Mouse (Mus musculus) cerebellum, adult (tissue): ENCODE measurements around the gene Srp54a.
"Not testable (repeated sequence)": the region's sequence is repeated elsewhere in the genome, so short reads cannot be mapped to it uniquely, and the experiment has no call there.

Experiments used
- ATAC-seq: cut with Nextera tagmentation; 2 replicates; pipeline ENCODE4 v1.9.2; 2017; ENCODE audit warnings: mild to moderate bottlenecking, moderate library complexity, mixed read lengths; ENCODE audit not compliant: insufficient number of reproducible peaks, low FRiP score, low TSS enrichment

Gene Srp54a

DNA sequence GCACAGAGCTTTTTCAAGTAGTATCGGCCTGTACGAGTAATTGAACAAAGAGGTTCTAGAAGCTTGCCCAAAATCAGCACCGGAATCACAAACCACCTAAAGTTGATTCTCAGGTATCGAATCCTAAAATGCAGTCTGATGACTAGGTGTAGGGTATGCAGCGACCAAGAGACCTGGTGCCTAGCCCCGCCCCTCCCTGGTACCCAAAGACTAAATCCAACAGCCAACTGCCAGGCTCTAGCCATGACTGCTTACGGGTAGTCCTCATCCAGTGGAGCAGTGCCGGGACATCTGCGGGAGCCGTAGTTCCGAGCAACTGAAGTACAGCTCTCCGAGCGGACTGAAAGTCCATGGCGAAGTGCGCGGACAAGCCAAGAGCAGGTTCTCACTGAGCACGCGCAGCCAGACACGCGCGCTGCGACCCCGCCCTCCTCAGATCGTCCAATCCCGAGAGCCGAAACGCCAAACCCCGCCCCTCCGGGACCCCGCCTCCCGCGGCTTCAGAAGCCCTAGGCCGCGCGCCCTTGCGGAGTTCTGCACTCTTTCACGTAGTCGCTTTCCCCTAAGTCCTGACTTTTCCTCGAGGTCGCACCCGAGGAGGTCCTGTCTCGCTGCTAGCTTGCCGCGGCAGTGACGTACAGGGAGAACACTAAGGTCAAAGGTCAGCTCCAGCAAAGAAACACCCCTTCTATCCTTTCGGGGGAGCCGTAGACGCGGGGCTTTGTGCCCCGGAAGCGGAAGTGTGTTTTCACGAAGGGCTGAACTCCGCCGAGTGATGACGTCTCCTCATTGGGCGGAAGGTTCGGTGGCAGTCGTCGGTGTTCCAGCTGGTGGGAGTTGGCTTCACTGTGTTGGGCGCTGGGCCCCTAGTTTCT is at the start of gene Srp54a, which contains the start of gene 2700097O09Rik:
Srp54a (plus strand) TSS at position 537 of the 875 bp plus-strand sequence.
2700097O09Rik (minus strand) TSS at position 385 of the 875 bp plus-strand sequence.
- peak; percentile 97 for ATAC-seq

DNA sequence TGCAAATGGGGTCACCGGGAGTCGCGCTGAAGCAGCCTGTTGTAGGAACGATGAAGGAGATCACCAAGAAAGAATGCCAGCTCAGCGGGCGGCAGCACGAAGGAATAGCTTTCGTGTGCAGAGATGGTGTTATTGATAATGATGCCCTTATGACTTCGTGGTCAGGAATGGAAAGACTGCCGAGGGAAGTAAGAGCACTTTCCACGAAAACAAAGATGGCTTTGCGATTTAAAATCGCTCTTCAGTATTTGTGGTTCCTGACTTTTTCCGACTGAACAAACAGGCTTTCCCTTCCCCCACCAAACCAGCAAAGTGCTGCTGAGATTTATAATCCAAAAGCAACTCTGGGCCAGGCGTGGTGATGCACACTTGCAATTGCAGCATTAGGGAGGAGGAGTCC is 39.1 kb upstream of the Srp54a start:
- no peak for ATAC-seq

DNA sequence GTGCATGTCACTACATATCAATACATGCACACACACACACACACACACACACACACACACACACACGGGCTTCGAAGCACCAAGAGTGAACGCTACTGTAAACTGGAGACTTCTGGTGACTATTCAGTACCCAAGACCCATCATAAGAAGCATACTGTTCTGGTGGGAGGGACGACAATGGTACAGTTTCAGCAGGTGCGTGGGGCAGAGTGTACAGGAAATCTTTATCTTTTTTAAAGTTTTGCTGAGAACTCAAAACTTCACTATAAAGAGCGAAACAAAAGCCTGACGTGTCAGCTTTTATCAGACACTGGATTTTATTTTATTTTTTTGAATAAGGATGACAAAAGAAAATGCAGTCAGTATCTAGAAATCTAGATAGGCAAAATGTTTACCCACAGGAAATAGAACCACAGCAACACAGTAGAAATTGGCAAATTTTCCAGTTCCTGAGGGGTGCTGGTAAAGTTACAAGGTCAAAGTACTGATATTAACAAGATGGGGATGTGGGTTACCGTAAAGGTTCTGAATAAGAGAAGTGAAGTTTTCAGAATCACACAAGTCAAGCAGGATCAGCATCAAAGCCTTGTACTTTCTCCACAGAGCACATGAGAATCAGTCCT is 30.2 kb upstream of the Srp54a start:
- no peak for ATAC-seq

DNA sequence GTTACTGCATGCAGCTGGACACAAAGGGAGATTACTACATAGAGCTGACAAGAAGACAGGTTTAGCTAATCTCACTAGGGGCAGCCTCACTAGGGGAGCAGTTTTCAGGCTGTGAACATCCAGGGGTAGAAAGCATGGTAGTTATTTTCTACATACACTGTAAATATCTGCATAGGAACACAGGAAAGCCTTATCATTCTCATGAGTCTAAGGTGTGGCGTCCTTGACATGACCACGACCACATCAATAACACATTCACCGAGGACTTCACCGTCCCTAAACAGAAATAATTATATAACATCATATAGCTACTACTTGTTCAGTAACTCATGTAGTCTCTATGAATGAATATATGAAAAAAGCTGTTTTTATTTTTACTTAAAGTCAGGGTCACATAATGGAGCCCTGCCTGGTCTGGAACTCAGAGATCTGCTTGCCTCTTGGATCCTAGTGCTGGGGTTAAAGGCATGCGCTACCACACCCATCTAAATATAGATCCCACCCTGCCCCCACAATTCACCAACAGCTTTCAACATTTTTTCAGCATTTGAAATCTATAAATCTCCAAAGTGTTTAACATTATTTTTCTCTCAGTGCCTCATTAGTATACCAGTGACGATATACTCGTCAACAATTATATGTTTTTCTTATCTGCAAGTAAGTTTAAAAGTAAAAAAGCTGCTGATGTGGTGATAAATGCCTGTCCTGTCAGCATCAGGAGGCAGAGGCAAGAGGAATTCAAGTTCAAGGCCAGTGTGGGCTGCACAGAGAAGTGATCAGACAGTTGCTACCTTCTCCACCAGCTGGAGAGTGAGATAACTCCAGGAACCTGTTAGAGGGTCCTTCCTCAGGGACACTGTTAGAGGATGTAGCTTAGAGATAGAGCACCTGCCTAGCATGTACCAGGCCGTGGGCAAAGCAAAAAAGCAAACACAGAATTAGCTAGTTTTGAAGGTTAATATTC is 28.6 kb upstream of the Srp54a start:
- no peak for ATAC-seq

DNA sequence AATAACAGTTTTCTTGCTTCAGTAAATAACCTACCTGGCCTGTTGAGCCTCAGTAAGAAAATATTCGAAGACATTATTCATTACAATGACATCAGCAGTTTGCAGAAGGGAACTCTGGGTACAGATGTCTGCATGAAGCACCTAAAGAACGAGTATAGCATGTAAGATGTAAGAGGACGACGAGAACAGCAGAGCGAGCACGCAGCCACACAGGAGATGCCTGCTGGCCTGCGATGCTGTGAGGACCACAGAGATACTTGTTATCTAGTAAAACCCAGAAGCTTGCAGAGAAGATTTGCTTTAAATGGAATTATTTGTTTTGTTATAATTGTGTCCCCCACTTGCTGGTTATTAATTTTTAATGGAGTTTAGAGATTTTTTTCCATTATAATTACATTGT is 26.8 kb upstream of the Srp54a start:
- ATAC-seq = no peak

DNA sequence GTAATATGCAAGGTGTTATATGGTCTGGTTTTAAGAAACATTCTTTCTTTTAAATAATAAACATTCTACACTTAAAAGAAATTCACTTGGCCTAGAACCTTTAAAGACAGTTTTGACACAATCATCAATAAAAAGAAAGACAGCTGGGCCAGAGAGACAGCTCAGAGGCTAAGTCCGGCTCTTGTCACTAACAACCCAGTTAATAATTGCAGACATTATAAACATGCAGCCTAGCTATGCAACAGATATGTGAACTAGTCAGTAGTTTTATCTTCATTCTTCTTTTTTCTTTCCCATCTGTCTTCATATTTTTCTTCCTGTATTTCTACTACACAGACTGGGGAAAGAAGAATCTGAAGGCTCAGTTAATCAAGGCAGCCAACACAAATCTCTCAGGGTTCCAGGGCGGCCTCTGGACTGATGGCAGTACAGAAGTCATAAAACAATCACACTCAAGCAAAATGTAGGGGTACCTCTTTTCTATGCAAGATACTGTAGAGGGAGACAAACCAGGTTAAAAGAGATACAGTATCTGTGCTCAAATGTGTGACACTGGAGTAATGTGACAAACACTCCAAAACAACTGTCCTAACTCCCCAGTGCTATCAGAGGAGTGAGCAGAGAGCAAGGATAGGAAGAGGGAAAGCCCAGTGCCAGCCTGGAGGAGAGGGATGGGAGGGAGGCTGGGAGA is 25.4 kb upstream of the Srp54a start:
- ATAC-seq = no peak

DNA sequence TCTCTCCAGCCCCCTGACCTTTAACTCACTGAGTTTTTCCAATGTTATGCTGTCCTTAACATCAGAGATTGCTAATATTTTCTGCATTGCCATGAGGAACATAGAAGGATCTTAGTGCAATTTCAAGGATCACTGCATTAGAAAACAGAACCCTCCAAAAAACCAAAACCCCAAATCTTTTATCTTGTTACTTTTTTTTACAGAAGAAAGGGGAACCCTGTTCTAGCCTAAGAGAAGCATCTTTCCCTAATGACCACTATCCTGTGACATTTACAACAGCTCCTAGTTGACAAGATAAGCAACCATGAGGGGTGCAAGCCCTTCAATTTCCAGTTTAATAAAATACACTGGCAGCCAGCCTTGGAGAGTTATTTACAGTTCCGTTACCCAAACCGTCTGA is 23.4 kb upstream of the Srp54a start:
- no peak for ATAC-seq

DNA sequence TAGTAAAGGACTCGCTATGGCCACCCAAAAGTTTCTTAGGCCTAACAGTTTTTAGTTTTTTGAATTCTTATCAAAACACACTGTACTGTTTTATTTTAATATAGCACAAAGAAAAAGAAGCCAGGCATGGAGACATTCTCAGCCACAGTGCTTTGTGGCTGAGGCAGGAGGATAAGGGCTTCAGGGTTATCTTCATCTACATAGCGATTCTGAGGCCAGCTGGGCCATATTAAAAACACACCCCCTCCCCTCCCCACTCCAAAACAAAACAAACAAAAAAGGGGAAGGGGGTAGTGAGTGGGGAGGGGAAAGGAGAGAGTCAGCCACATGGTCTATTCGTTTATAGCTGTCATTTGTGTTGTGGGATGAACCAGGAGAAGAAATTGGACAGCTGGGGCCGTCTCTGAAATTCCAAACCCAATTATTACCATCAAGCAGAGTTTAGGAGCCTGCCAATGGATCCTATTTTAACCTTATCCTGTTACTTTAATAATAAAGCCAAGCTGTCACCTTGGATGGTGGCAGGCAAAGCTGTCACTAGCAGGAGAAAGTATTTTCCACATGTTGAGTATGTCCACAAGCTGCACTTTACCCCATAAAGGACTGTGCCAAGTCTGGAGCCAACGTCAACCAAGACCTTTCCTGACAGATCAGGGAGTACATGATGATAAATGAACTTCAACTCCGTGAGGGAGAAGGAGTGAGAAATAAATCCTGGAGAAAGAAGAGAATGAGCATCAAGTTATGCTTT is 21.0 kb upstream of the Srp54a start:
- ATAC-seq = no peak

DNA sequence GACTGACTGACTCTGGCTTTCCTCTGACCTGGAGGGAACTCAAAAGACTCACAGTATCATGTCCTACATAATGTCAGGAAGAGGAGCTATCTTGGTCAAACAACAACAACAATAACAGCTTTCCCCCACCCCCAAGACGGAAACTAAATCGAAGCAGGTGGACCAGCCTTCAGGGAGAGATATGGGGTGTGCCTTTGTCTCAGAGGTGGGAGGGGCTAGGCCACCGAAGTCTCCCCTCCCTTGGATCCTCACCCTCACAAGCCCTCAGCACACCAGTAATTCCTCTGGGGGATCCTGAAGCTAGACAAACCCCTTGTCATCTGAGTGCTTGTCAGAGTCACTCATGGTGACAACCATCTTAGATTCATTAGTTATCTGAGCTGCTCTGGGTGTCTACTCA is 20.2 kb upstream of the Srp54a start:
- ATAC-seq = no peak

DNA sequence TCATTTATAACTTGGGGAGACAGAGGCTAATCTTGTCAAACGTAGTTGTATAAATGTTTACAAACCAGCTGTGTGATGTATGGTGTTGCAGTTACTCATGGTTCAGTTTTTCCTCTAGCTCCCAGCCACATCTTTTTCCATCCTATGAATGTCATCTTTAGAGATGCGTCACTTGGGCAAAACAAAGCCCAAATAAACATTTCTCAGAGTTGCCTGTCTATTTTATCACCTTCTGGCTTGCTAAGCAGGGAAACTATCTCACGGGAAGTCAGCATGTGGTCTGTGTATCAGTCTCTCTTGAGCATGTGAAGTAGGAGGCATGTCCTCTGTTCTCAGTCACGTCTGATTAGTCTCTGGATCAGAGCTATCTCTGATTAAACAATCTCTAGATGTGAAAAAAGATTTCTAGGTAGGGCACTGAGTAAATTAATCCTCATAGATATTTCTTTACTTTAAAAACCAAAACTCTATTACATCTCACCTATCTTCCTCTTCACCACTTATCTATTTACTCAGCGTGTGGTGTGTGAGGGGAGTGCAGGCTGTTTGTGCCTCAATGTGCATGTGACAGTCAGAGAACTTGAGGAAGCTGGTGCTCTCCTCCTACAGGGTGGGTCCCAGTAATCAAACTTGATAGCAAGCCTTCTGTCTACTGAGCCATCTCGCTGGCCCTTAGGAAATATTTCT is 19.7 kb upstream of the Srp54a start:
- no peak for ATAC-seq

DNA sequence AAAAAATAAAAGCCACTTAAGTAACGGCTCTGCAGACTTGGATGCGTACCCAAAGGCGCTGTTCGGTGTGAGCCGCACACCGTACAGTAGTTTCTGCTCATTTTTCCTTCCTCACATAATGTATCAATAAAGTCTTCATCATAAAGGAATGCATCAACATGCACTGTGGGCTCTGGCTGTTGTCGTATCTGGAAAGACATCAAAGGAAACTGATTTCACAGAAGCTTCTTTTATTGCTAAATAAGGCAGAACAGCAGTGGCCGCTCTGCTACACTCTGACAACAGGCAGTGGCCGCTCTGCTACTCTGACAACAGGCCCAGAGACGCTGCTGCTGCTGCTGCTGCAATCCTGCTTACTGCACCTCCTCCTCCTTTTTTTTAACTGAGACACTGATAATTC is 19.1 kb upstream of the Srp54a start:
- no peak for ATAC-seq

DNA sequence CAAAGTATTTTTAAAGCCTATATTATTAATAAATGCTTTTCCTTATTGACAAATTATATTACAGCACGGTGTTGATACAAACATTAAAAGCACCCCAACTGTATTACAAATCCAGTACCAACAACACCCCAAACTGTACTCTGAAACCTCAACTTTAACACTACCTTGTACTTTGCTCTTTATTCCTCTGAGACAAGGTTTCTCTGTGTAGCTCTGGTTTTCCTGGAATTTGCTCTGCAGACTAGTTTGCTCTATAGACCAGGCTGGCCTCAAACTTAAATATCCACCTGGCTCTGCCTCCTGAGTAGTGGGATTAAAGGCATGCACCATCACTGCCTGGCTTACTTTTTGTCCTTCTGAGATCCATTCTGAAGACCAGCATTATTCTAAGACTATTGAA is 17.9 kb upstream of the Srp54a start:
- no peak for ATAC-seq

DNA sequence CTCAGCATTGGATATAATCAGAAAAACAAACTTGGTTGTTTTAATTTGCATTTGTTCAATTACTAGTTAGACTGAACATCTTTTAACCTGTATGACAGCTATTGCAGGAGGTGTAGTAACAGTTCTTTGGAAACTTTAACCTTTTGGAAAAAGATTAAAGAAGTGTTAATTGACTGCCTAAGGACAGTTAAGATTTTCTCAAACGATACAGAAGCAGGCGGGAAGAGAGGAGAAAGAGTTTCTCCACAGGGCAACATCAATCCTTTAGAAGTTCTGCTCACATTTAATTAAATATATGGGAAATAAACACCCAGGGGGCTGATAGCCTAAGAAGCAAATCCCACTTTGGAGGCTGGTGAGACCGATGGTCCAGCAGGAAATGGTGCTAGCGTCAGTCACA is 7.6 kb upstream of the Srp54a start:
- no peak for ATAC-seq

DNA sequence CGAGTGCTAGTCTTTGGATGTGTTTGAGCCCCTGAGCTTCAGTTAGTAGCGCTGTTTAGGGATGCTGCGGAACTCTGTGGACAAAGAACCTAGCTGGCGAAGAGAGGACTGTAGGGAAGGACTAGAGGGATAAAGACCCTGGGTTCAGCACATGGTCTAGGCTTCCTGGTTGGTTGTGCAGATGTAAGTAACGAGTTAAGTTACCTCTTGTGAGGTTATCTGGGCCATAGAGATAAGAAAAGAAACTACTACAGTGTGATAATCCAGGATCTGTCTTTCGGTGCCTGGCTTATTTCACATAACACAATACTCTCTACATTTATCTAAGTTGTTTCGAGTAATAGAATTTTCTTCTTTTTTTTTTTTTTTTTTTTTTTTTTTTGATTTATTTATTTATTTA is 6.4 kb upstream of the Srp54a start:
- ATAC-seq = no peak

DNA sequence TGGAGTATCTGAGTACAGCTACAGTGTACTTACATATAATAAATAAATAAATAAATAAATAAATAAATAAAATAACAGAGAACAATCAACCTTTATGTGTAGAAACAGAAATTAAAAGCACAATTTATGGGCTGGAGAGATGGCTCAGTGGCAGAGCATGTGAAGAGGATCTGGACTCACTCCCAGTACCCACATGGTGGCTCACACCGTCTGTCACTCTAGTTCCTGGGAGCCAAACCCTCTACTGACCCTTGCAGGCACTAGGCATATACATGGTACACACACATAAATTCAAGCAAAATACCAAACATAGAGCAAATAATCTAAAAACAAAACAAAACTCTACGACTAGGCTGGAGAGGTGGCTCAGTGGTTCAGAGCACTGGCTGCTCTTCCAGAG is 4.8 kb upstream of the Srp54a start:
- ATAC-seq = no peak

DNA sequence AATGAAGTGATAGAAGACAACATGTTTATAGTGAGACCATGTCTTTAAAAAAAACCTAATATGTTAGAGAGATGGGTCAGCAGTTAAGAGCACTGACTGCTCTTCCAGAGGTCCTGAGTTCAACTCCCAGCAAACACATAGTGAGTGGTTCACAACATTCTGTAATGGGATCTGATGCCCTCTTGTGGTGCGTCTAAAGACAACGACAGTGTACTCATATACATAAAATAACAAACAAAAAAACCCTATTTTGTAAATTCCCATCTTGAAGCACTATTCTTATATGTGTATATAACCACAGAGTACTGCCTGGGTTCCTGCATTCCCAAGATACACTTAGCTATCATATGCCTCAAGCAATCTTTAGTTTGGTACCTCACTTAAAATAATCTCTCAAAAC is 1.4 kb upstream of the Srp54a start:
- not testable (repeated sequence) for ATAC-seq

DNA sequence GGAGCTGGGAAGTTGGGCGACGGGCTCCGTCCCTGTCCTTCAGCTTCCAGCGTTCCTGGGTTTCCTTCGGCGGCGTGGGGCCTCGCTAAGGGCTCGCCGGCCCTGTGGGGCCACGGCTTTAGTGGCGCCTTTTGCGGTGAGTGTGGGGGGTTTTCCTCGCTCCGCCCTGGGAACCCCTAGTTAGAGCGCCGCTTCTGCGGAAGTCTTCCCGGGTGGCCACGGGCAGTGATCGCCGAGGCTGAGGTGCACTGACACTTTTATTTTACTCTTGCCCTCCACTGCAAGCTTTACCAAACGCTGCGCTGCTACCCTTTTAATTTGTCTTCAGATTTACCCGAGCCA is 510 bp downstream of the Srp54a start:
- ATAC-seq = not testable (repeated sequence)

DNA sequence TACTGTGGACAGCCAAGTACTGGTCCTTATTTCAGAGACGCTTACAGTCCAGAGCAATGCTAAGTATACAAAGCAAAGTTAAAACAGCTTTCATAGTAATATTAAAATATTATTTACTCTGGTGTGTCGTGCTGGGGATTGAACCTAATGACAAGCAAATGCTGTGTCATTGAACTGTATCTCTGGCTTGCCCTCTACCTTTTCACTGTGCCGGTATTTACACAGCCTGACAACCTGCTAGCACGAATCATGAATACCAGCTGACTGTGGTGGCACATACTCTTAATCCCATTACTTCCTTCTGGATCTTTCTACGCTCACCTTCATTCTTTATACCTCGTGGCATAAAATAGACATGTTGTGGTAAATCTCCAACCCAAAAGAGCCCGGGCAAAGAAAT is 12.1 kb downstream of the Srp54a start:
- not testable (repeated sequence) for ATAC-seq

DNA sequence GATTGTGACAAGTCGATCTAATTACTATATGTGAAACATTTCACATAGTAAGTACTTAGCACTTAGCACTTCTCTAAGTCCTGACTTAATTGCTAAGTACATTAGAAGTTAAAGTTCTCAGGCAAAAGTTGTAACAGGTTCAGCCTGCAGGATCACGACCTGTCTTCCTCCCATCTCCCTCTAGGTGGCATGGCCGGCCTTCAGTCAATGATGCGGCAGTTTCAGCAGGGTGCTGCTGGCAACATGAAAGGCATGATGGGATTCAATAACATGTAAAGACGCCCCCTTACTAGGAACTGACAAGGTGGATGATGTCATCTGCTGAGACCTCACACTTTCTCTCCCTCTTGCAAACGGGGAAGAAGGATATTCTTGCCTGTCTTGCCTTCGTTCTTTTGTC is 32.6 kb downstream of the Srp54a start:
- ATAC-seq = not testable (repeated sequence)
